Mouse (Mus musculus) gastrocnemius, adult 8-10 months (tissue): ENCODE results near the gene Nhlrc4. TPM values are rescaled to one million over a fixed set of nuclear protein-coding genes. Genes with fewer than 3 reads are reported as not detected.

ENCODE experiments used
- total RNA-seq, 4 experiments: library from RNA; stranded (reverse); gene quantifications; 2 replicates each; pipeline ENCODE4 v1.2.4; 2022

Nhlrc4 gene
- total RNA-seq, 4 experiments from 2014 or later = not detected

Other genes starting within 250 kb of the Nhlrc4 start
- not detected for gene Gng13, start 227.8 kb downstream of the Nhlrc4 start, total RNA-seq
- gene Chtf18, start 217.5 kb downstream of the Nhlrc4 start, total RNA-seq = 1 to 10 TPM in 1 of 4 experiments, under 1 TPM in 3; 0.87 to 1.4 (median 0.94) TPM
- 1 to 10 TPM; 2.4 to 3.5 (median 3.1) TPM for gene Rpusd1, start 217.3 kb downstream of the Nhlrc4 start, total RNA-seq
- not detected for gene Mslnl, start 208.9 kb downstream of the Nhlrc4 start, total RNA-seq
- gene Msln, start 190.6 kb downstream of the Nhlrc4 start, total RNA-seq = under 1 TPM in 2 of 4 experiments, not detected in 2; 0.13 TPM
- gene Narfl, start 171.2 kb downstream of the Nhlrc4 start, total RNA-seq = 10 to 100 TPM; 24.4 to 29.6 (median 26.5) TPM
- 10 to 100 TPM in 3 of 4 experiments, 1 to 10 TPM in 1; 9.4 to 12.1 (median 10.1) TPM for gene Haghl, start 159.3 kb downstream of the Nhlrc4 start, total RNA-seq
- gene Ccdc78, start 158.4 kb downstream of the Nhlrc4 start, total RNA-seq = not detected
- gene Fam173a, start 152.1 kb downstream of the Nhlrc4 start, total RNA-seq = 10 to 100 TPM; 46.3 to 53.3 (median 47.6) TPM
- gene AC134908.4, start 149.3 kb downstream of the Nhlrc4 start, total RNA-seq = 1 to 10 TPM in 1 of 4 experiments, not detected in 3; 1.2 TPM
- 10 to 100 TPM; 39.6 to 52.1 (median 46.8) TPM for gene Metrn, start 147.8 kb downstream of the Nhlrc4 start, total RNA-seq
- gene Fbxl16, start 135.9 kb downstream of the Nhlrc4 start, total RNA-seq = 1 to 10 TPM in 1 of 4 experiments, under 1 TPM in 3; 0.27 to 1.0 (median 0.71) TPM
- 10 to 100 TPM in 3 of 4 experiments, 1 to 10 TPM in 1; 9.8 to 13.2 (median 11.7) TPM for gene Wdr24, start 121.3 kb downstream of the Nhlrc4 start, total RNA-seq
- 10 to 100 TPM; 11.0 to 13.0 (median 11.4) TPM for gene Jmjd8, start 116.1 kb downstream of the Nhlrc4 start, total RNA-seq
- gene Stub1, start 111.6 kb downstream of the Nhlrc4 start, total RNA-seq = 100 to 1,000 TPM in 1 of 4 experiments, 10 to 100 TPM in 3; 87.3 to 101 (median 91.1) TPM
- gene Rhbdl1, start 107.7 kb downstream of the Nhlrc4 start, total RNA-seq = 10 to 100 TPM in 3 of 4 experiments, 1 to 10 TPM in 1; 9.5 to 18.5 (median 16.7) TPM
- 10 to 100 TPM in 2 of 4 experiments, 1 to 10 TPM in 2; 9.1 to 15.3 (median 12.3) TPM for gene Gm20683, start 103.2 kb downstream of the Nhlrc4 start, total RNA-seq
- 10 to 100 TPM; 63.3 to 72.7 (median 68.0) TPM for gene Rhot2, start 100.1 kb downstream of the Nhlrc4 start, total RNA-seq
- 1 to 10 TPM in 1 of 4 experiments, under 1 TPM in 3; 0.36 to 1.6 (median 0.84) TPM for gene Wdr90, start 83.5 kb downstream of the Nhlrc4 start, total RNA-seq
- gene Mcrip2, start 76.2 kb downstream of the Nhlrc4 start, total RNA-seq = 100 to 1,000 TPM in 1 of 4 experiments, 10 to 100 TPM in 3; 87.4 to 108 (median 92.5) TPM
- gene Mettl26, start 69.9 kb downstream of the Nhlrc4 start, total RNA-seq = 10 to 100 TPM; 27.4 to 42.1 (median 31.3) TPM
- under 1 TPM; 0.15 to 0.62 (median 0.38) TPM for gene Wfikkn1, start 64.1 kb downstream of the Nhlrc4 start, total RNA-seq
- 10 to 100 TPM in 3 of 4 experiments, 1 to 10 TPM in 1; 7.9 to 13.3 (median 12.7) TPM for gene Rab40c, start 25.2 kb downstream of the Nhlrc4 start, total RNA-seq
- 10 to 100 TPM; 18.1 to 21.0 (median 18.8) TPM for gene Pigq, start within 50 bp of the Nhlrc4 start, total RNA-seq
- gene A930017K11Rik, start 7.6 kb upstream of the Nhlrc4 start, total RNA-seq = not detected
- 1 to 10 TPM; 2.9 to 5.0 (median 4.1) TPM for gene Capn15, start 40.8 kb upstream of the Nhlrc4 start, total RNA-seq
- 10 to 100 TPM; 71.4 to 85.9 (median 78.5) TPM for gene Rab11fip3, start 124.6 kb upstream of the Nhlrc4 start, total RNA-seq
- gene Decr2, start 145.4 kb upstream of the Nhlrc4 start, total RNA-seq = 1 to 10 TPM; 2.8 to 4.2 (median 2.8) TPM
- gene Nme4, start 150.6 kb upstream of the Nhlrc4 start, total RNA-seq = 1 to 10 TPM; 1.9 to 4.0 (median 2.8) TPM
- gene Tmem8, start 168.3 kb upstream of the Nhlrc4 start, total RNA-seq = 1 to 10 TPM; 2.6 to 4.1 (median 3.4) TPM
- gene Mrpl28, start 178.5 kb upstream of the Nhlrc4 start, total RNA-seq = 10 to 100 TPM; 62.7 to 72.1 (median 67.6) TPM
- gene Axin1, start 193.7 kb upstream of the Nhlrc4 start, total RNA-seq = 10 to 100 TPM; 15.4 to 19.8 (median 17.7) TPM